Mouse (Mus musculus): Measurements from ENCODE around the gene Tyw1.
"Not testable (repeated sequence)": the region's sequence is repeated elsewhere in the genome, so short reads cannot be mapped to it uniquely, and the experiment has no call there.

DNA sequence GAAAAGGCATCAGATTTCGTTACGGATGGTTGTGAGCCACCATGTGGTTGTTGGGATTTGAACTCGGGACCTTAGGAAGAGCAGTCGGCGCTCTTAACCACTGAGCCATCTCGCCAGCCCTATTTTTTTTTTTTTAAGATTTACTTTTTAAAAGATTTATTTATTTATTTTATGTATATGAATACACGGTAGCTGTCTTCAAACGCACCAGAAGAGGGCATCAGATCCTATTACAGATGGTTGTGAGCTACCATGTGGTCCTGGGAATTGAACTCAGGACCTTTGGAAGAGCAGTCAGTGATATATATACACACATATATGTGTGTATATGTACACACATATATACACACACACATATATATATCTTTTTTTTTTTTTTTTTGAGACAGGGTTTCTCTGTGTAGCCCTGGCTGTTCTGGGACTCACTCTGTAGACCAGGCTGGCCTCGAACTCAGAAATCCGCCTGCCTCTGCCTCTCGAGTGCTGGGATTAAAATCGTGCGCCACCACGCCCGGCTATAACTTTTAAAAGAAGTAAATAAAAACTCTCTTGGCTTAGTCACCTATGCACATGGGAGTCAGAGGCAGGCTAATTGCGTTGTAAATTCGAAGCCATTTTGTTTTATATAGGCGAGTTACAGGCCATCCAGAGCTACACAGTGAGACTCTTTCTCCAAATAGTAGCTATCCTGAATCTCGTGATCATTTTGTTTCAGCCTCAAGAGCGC, 543 bp downstream of the Tyw1 start:
- TF ChIP-seq CTCF (IDR thresholded peaks at IDR 0.05; ENCODE audit: low read depth) = peak; percentile 15
- not testable (repeated sequence) for TF ChIP-seq EP300 (optimal IDR thresholded peaks at IDR 0.05)

Measured in stomach, postnatal 0 days (tissue).